Mouse (Mus musculus): Measurements from ENCODE around the gene Gnptab. TPM values are rescaled to one million over a fixed set of nuclear protein-coding genes. Genes with fewer than 3 reads are reported as not detected.
A peak's percentile ranks its signal among the peaks of the same experiment; 100 is the strongest.
"Not testable (repeated sequence)": the region's sequence is repeated elsewhere in the genome, so short reads cannot be mapped to it uniquely, and the experiment has no call there.

Gene Gnptab
- polyA plus RNA-seq, 1 experiment from 2014 or later: 8.0 TPM

DNA sequence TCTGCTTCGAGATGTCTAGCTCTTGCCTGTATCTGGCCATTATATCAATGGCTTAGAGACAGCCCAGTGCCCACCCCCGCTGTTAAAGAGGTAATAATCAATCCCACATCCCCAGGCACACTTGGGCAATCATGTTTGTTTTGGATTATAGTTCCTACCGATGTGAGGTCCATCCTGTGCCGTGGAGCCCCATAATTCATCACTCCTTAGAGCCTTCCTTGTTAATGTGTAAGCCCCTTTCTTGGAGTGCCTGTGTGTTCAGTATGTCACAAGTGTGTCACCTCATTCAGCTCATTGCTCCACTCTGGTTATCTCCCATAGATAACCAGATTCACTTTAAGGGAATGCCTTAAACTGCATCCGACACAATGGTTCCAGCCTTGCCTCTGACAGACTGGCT, 24.3 kb upstream of the Gnptab start:
- no peak for ATAC-seq (ENCODE audit: insufficient number of reproducible peaks, insufficient read depth, low FRiP score, low TSS enrichment, low read depth)

DNA sequence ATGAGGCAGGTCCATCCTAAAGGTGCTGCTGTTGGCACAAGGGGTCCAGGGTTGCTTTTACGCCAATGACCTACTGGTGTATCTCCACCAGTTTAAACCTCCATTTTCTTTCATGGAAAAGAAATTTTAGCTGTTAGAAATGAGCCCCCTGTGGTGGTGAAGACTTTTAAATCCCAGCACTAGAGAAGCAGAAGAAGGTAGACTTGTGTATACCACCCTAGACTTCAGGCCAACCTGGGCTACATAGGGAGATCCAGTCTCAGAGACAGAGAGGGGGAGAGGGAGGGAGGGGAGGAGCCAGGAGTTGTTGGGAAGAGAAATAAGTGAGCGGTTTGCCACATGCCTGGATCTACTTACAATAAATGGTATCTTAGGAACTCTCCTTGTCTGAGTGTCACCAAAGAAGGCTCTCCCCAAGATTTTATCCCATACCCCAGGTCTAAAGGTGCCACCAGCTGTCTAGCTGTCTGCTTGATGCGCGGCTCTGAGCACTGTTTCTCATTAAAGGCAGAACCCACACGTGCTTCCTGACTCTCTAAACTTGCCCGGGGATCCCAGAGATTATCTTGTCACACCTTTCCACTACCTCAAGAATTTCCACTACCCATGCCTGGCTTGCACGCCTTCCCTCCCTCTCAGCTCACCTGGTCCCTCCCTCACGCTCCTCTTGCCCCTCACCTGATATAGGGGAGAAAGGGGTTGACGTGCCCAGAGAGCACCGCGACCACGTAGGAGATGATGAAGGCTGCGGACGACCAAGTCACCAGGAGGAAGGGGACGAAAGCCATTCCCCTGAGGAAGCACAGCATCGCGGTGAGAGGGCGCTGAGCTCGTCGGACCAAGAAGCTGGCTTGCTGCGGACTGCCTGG, 22.6 kb upstream of the Gnptab start:
- Histone ChIP-seq H3K4me1 (replicated peaks) (peaks cover 5% of the 10 kb centered on the region; the same call in 1 of the 2 replicates), H3K36me3 (no peaks in the 10 kb centered on the region), H3K4me3 (replicated peaks) (peak overlapping the region; percentile 58), H3K4me2 (peak overlapping the region; percentile 87), H3K9me3 (0 out of 2 replicates have a peak, but pooled peaks cover 3% of the 10 kb centered on the region), H3K27me3 (peaks cover 30% of the 10 kb centered on the region), H3K27ac (no peak overlapping the region), H3K9ac (replicated peaks) (peak overlapping the region; percentile 65)
- WGBS: 7% methylated on average over 21 of the region's 21 CpGs
- no peak; the same call in 1 of the 2 replicates for ATAC-seq (ENCODE audit: insufficient number of reproducible peaks, insufficient read depth, low FRiP score, low TSS enrichment, low read depth)

More for the DNA sequence above, 24.3 kb upstream of the Gnptab start:
- H3K27me3 ChIP-seq: peaks cover 30% of the 10 kb centered on the region
- no peak overlapping the region for H3K9ac ChIP-seq (replicated peaks)
- H3K36me3 ChIP-seq: no peaks in the 10 kb centered on the region
- 58% methylated on average over 5 of the region's 5 CpGs for WGBS
- 0 out of 2 replicates have a peak, but pooled peaks cover 3% of the 10 kb centered on the region for H3K9me3 ChIP-seq
- no peak overlapping the region for H3K27ac ChIP-seq
- no peak overlapping the region for H3K4me3 ChIP-seq (replicated peaks)
- no peak overlapping the region for H3K4me2 ChIP-seq
- H3K4me1 ChIP-seq (replicated peaks): peaks cover 13% of the 10 kb centered on the region

DNA sequence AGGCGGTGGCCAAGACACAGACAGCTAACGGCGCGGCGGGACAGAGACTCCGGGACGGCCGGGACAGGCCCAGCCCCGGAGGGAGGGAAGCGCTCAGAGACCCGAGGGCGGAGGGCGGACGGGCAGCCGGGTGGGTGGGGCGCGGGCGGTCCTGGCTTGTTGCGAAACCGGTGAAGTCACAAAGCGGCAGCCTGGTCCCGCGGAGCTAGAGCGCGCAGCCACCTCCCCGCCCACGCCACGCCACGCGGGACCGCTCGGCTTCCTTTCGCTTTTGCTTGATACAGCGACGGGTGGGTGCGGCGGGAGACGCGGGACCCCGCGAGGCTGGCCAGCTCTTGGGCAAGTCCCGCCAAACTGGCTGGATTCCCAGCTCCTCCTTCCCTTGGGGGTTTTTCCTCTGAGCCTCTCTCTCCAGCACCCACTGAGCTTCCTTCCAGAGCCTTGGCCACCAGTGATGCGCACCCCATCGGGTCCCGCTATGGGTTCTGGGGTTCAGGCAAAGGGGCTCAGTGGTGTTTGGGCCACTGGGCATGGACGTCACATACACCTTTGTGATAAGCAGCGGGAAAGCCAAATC, 21.9 kb upstream of the Gnptab start:
- no peaks in the 10 kb centered on the region for H3K36me3 ChIP-seq
- peaks cover 5% of the 10 kb centered on the region; the same call in 1 of the 2 replicates for H3K4me1 ChIP-seq (replicated peaks)
- H3K9me3 ChIP-seq: 0 out of 2 replicates have a peak, but pooled peaks cover 3% of the 10 kb centered on the region
- peak overlapping the region; percentile 65 for H3K9ac ChIP-seq (replicated peaks)
- ATAC-seq (ENCODE audit: insufficient number of reproducible peaks, insufficient read depth, low FRiP score, low TSS enrichment, low read depth): peak; percentile 30; the same call in 1 of the 2 replicates
- H3K27me3 ChIP-seq: peaks cover 30% of the 10 kb centered on the region
- peak overlapping the region; percentile 58 for H3K4me3 ChIP-seq (replicated peaks)
- 4% methylated on average over 30 of the region's 47 CpGs for WGBS
- H3K4me2 ChIP-seq: peak overlapping the region; percentile 87
- H3K27ac ChIP-seq: no peak overlapping the region

DNA sequence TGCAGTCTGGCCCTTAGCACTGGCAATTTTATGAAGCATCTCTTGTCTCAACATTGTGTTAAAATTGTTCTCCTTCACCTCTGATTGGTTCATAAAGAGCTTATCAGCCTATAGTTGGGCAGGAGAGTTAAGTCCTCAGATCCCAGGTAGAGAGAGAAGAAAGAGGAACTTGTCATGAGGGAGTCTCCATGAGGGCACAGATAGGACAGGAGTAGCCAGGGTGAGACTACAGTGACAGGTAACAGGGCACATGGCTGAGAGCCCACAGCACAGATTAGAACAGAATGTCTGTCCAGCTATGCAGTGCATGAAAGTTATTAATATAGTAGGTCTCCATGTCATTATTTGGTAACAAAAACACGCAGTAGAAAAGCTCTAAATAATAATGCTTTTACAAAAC, 16.7 kb upstream of the Gnptab start:
- WGBS: 69% methylated on average over 1 of the region's 1 CpGs

DNA sequence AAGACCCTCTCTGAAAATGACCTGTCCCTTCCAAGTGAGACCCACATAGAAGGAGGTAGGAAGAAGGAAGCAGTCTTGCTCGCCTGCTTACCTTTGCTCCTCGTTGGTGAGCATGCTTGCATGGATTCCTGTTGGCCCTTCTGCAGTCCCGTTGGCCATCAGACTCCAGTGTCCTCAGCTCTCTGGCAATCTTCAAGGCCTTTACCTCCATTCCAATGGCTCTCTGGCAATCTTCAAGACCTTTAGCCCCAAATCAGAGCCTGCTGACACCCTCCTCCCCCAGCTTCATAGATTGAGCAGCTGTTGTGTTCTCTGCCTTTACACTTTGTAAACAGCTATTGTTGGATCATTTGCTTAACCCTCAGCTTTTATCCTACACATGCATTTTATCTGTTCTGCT, 14.7 kb upstream of the Gnptab start:
- H3K36me3 ChIP-seq: no peaks in the 10 kb centered on the region
- H3K9ac ChIP-seq (replicated peaks): no peak overlapping the region
- no peak for ATAC-seq (ENCODE audit: insufficient number of reproducible peaks, insufficient read depth, low FRiP score, low TSS enrichment, low read depth)
- WGBS: 90% methylated on average over 3 of the region's 3 CpGs
- H3K4me2 ChIP-seq: no peak overlapping the region
- H3K27me3 ChIP-seq: no peaks in the 10 kb centered on the region
- H3K4me1 ChIP-seq (replicated peaks): no peaks in the 10 kb centered on the region
- H3K9me3 ChIP-seq: no peaks in the 10 kb centered on the region
- H3K4me3 ChIP-seq (replicated peaks): no peak overlapping the region
- H3K27ac ChIP-seq: no peak overlapping the region

More for the DNA sequence above, 16.7 kb upstream of the Gnptab start:
- H3K36me3 ChIP-seq: no peaks in the 10 kb centered on the region
- 0 out of 2 replicates have a peak, but pooled peaks cover 3% of the 10 kb centered on the region for H3K9me3 ChIP-seq
- peaks cover 11% of the 10 kb centered on the region for H3K27me3 ChIP-seq
- H3K27ac ChIP-seq: no peak overlapping the region
- no peak for ATAC-seq (ENCODE audit: insufficient number of reproducible peaks, insufficient read depth, low FRiP score, low TSS enrichment, low read depth)
- H3K4me3 ChIP-seq (replicated peaks): no peak overlapping the region
- no peak overlapping the region for H3K9ac ChIP-seq (replicated peaks)
- no peaks in the 10 kb centered on the region for H3K4me1 ChIP-seq (replicated peaks)
- H3K4me2 ChIP-seq: no peak overlapping the region

DNA sequence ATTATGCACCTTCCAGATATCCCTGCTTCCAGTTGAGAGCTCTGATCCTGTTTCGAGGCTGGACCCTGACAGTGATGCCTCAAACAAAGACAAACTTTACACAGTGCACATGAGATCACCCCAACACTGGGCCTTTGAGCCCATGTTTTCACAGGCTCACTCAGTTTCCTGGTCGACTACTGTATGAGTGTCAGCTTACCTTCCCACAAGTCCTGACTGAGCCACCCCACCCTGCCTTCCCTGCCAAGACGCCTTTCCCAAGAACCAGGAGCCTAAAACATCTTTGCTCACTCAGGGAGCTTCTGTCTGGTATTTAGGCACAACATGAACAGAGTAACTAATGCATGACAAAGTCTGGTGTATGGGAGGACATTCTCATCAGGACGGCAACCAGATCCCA, 9.7 kb upstream of the Gnptab start:
- H3K4me1 ChIP-seq (replicated peaks): no peaks in the 10 kb centered on the region
- no peak overlapping the region for H3K4me2 ChIP-seq
- H3K4me3 ChIP-seq (replicated peaks): no peak overlapping the region
- WGBS: 50% methylated on average over 4 of the region's 4 CpGs
- no peaks in the 10 kb centered on the region for H3K27me3 ChIP-seq
- no peaks in the 10 kb centered on the region for H3K36me3 ChIP-seq
- no peak overlapping the region for H3K27ac ChIP-seq
- no peak overlapping the region for H3K9ac ChIP-seq (replicated peaks)
- no peak for ATAC-seq (ENCODE audit: insufficient number of reproducible peaks, insufficient read depth, low FRiP score, low TSS enrichment, low read depth)
- H3K9me3 ChIP-seq: no peaks in the 10 kb centered on the region

DNA sequence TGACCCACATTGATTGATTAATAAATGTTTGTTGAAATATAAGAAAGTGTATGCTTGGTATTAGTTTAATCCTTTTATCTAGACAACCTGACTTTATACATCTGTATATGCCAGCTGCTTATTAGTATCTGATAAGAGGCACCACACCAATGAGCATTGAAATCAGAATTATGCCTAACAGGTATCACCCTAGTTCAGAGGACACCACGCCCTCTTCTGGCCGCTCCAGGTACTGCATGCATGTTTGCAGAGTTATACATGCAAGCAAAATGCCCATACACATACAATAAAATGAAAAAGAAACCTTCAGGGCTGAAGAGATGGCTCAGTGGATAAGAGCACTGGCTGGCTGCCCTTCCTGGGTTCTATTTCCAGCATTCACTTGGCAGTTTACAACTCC, 7.1 kb upstream of the Gnptab start:
- H3K27ac ChIP-seq: no peak overlapping the region
- no peaks in the 10 kb centered on the region for H3K27me3 ChIP-seq
- ATAC-seq (ENCODE audit: insufficient number of reproducible peaks, insufficient read depth, low FRiP score, low TSS enrichment, low read depth): no peak
- no peak overlapping the region for H3K4me2 ChIP-seq
- no peak overlapping the region for H3K4me3 ChIP-seq (replicated peaks)
- no peaks in the 10 kb centered on the region for H3K36me3 ChIP-seq
- WGBS: 7% methylated on average over 2 of the region's 2 CpGs
- no peak overlapping the region for H3K9ac ChIP-seq (replicated peaks)
- H3K4me1 ChIP-seq (replicated peaks): no peaks in the 10 kb centered on the region
- H3K9me3 ChIP-seq: no peaks in the 10 kb centered on the region

DNA sequence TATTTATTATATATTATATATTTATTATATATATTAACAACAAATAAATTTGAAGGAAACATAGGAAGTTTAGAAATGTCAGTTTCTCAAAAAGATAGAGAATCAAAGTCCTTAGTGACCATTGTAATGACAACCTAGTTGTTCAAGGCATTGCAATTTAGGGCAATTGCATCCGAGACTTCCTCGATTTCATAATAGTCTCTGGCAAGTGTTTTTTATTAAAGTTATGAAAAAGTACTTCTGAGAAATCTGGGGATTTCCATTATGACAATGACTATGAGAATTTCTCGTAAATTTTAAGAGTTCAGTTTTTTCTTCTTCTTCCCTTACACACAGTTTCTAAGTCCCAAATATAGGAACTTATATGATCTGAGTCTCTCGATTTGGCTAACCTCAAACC, 6.5 kb upstream of the Gnptab start:
- ATAC-seq (ENCODE audit: insufficient number of reproducible peaks, insufficient read depth, low FRiP score, low TSS enrichment, low read depth): no peak
- WGBS: 91% methylated on average over 4 of the region's 4 CpGs
- no peak overlapping the region for H3K4me3 ChIP-seq (replicated peaks)

DNA sequence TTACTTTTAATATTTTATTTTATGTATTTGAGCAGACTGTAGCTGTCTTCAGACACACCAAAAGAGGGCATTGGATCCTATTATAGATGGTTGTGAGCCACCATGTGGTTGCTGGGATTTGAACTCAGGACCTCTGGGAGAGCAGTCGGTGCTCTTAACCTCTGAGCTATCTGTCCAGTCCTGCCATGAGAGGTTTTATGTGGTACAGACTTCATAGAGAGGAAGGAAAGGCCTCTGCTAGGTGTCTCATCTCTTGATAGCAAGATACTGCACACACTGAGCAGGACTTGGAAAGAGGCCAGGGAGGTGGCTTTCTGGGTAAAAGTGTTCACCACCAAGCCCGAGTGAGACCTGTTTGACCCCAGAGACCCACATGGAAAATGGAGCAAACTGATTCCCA, 6.0 kb upstream of the Gnptab start:
- not testable (repeated sequence) for H3K4me1 ChIP-seq (replicated peaks); H3K27ac ChIP-seq; H3K27me3 ChIP-seq; ATAC-seq (ENCODE audit: insufficient number of reproducible peaks, insufficient read depth, low FRiP score, low TSS enrichment, low read depth); H3K9me3 ChIP-seq; H3K36me3 ChIP-seq; H3K4me3 ChIP-seq (replicated peaks); H3K9ac ChIP-seq (replicated peaks); H3K4me2 ChIP-seq
- 80% methylated on average over 2 of the region's 2 CpGs for WGBS

More for the DNA sequence above, 6.5 kb upstream of the Gnptab start:
- Histone ChIP-seq H3K4me1 (replicated peaks) (no peaks in the 10 kb centered on the region), H3K27me3 (no peaks in the 10 kb centered on the region), H3K4me2 (no peak overlapping the region), H3K9me3 (no peaks in the 10 kb centered on the region), H3K9ac (replicated peaks) (no peak overlapping the region), H3K36me3 (no peaks in the 10 kb centered on the region), H3K27ac (no peak overlapping the region)

DNA sequence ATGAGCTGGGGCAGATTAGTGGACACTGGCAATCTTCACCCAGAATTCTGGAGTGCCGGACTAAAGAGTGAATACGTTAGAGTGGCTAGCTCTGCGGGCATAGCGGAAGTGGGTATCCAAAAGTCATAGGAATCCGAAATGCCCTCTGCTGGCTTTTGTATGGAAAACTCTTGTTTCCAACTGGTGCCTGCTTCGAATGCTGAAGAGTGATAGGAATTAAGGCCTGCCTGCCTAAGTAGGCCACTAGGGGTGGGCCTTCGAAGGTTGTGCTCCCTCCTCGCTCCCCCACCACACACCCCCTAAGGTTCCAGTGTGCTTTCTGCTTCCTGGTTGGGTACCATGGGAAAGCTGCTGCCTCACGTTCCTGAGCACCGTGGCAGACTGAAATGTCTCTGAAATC, 3.9 kb upstream of the Gnptab start:
- no peak for ATAC-seq (ENCODE audit: insufficient number of reproducible peaks, insufficient read depth, low FRiP score, low TSS enrichment, low read depth)
- no peak overlapping the region for H3K9ac ChIP-seq (replicated peaks)
- no peak overlapping the region for H3K4me3 ChIP-seq (replicated peaks)
- 32% methylated on average over 10 of the region's 10 CpGs for WGBS
- H3K27ac ChIP-seq: no peak overlapping the region
- peaks cover 3% of the 10 kb centered on the region for H3K4me1 ChIP-seq (replicated peaks)
- no peak overlapping the region for H3K4me2 ChIP-seq
- H3K27me3 ChIP-seq: no peaks in the 10 kb centered on the region
- no peaks in the 10 kb centered on the region for H3K36me3 ChIP-seq
- H3K9me3 ChIP-seq: no peaks in the 10 kb centered on the region

DNA sequence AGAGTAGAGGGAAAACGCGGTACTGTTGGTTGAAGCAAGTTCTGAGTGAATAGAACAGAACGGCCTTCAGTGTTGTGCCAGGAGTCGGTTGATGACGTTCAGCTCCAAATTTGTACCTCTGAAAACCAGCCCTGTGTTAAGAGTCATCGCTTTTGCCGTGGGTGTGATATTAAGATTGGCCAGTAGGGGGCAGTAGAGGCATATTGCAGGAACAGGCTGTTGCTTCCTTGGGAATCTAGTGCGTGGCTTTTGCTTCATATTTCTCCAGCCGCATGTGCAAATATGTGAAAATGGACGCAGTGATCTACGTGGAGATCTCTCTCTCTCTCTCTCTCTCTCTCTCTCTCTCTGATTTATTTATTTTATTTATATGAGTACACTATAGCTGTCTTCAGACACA, 2.2 kb upstream of the Gnptab start:
- WGBS: 9% methylated on average over 11 of the region's 11 CpGs
- no peak for ATAC-seq (ENCODE audit: insufficient number of reproducible peaks, insufficient read depth, low FRiP score, low TSS enrichment, low read depth)

More for the DNA sequence above, 2.2 kb upstream of the Gnptab start:
- Histone ChIP-seq H3K4me3 (replicated peaks) (no peak overlapping the region), H3K9ac (replicated peaks) (no peak overlapping the region), H3K36me3 (no peaks in the 10 kb centered on the region), H3K4me1 (replicated peaks) (peaks cover 21% of the 10 kb centered on the region), H3K9me3 (no peaks in the 10 kb centered on the region), H3K27me3 (no peaks in the 10 kb centered on the region), H3K27ac (no peak overlapping the region), H3K4me2 (no peak overlapping the region)
